Mouse (Mus musculus) forebrain, embryonic 15.5 days (tissue): ENCODE results near the gene Rpap2. TPM values are rescaled to one million over a fixed set of nuclear protein-coding genes. Genes with fewer than 3 reads are reported as not detected.

ENCODE experiments used
- ATAC-seq: fragments of 200-750 bp; cut with Nextera tagmentation; replicated peaks from 2 replicates; pipeline ENCODE4 v1.8.0; 2017; ENCODE audit warnings: mild to moderate bottlenecking, moderate TSS enrichment, moderate library complexity
- H3K27ac ChIP-seq: fragments of 300-500 bp; sonication (generic); replicated peaks from 2 replicates; pipeline ENCODE4 v1.5.1; 2015; ENCODE audit warnings: mild to moderate bottlenecking, inconsistent platforms
- H3K27me3 ChIP-seq: fragments of 300-500 bp; sonication (generic); 2 replicates; pipeline ENCODE4 v1.6.1; 2015; ENCODE audit warnings: inconsistent platforms
- H3K36me3 ChIP-seq: fragments of 300-500 bp; sonication (generic); 2 replicates; pipeline ENCODE4 v1.6.1; 2015; ENCODE audit warnings: mild to moderate bottlenecking, inconsistent platforms
- H3K4me1 ChIP-seq: fragments of 300-500 bp; sonication (generic); 2 replicates; pipeline ENCODE4 v1.6.1; 2015; ENCODE audit warnings: inconsistent platforms
- H3K4me2 ChIP-seq: fragments of 300-500 bp; sonication (generic); replicated peaks from 2 replicates; pipeline ENCODE4 v1.6.1; 2015; ENCODE audit warnings: mild to moderate bottlenecking, inconsistent platforms
- H3K4me3 ChIP-seq: fragments of 300-500 bp; sonication (generic); 2 replicates; pipeline ENCODE4 v1.5.1; 2015; ENCODE audit warnings: mild to moderate bottlenecking, inconsistent platforms
- H3K9ac ChIP-seq: fragments of 300-500 bp; sonication (generic); replicated peaks from 2 replicates; pipeline ENCODE4 v1.6.1; 2015; ENCODE audit warnings: mild to moderate bottlenecking, inconsistent platforms
- H3K9me3 ChIP-seq: fragments of 300-500 bp; sonication (generic); 2 replicates; pipeline ENCODE4 v1.6.1; 2016; ENCODE audit warnings: inconsistent platforms
- WGBS: fragments of 180-500 bp; shearing (Covaris S2); methylation state at CpG from one replicate; pipeline ENCODE4 v1.1.7; 2015; ENCODE audit warnings: mixed read lengths; 5-methylcytosine and 5-hydroxymethylcytosine counted together
- polyA plus RNA-seq: library from polyadenylated mRNA; unstranded; fragments of >200 nt; fragmentation: Nextera tagmentation; extraction: Ambion mirVana; gene quantifications from 2 replicates; pipeline ENCODE4 v1.2.1, GENCODE M21; 2015

Gene Rpap2
- polyA plus RNA-seq, 1 experiment from 2014 or later = 20.9 TPM

DNA sequence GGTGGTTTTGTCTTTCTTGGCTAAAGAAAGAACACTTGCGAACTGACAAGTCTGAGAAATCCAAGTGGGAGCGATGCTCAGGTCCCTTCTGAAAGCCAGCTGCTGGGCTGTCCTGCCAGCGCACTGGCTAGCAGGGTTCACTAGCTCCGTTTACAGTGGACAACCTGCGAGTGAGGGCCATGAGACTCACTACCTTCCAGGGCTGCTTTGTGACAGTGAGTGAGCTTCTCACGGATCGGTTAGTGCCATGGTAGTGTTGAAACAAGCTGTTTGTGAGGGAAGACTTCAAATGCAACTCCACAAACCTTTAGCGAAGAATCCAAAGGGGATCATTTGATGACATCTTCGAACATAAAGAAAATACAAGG lies 91.3 kb downstream of the Rpap2 start:
- peak overlapping the region; percentile 26; the same call in 1 of the 2 replicates for H3K27ac ChIP-seq
- peak; percentile 62 for ATAC-seq
- H3K4me1 ChIP-seq = peaks cover 9% of the 10 kb centered on the region; the same call in 1 of the 2 replicates
- peak overlapping the region; percentile 51 for H3K4me3 ChIP-seq
- H3K4me2 ChIP-seq = peak overlapping the region; percentile 64
- H3K9me3 ChIP-seq = no peaks in the 10 kb centered on the region
- 21% methylated on average over 9 of the region's 9 CpGs for WGBS
- H3K9ac ChIP-seq = peak overlapping the region; percentile 48
- peaks cover 7% of the 10 kb centered on the region; the same call in 1 of the 2 replicates for H3K27me3 ChIP-seq
- H3K36me3 ChIP-seq = no peaks in the 10 kb centered on the region

DNA sequence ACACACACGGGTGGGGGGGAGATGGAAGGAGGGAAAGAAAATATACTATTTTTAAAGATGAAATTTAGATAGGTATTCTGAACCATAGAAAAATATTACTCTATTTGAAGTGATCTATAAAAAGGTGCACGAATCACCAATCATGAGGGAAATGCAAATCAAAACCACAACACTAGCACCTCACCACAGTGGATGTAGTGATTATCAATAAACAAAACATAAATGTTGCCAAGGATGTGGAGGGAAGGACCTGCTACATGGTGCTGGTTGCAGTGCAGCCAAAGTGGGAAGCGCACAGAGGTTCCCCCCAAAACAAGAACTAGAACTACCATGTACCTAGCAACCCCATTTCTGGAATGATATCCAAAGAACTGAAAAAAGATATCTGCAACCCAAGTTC lies 97.8 kb downstream of the Rpap2 start:
- Histone ChIP-seq H3K4me3 (no peak overlapping the region), H3K9me3 (no peaks in the 10 kb centered on the region), H3K4me2 (no peak overlapping the region), H3K27ac (no peak overlapping the region), H3K9ac (no peak overlapping the region), H3K4me1 (no peaks in the 10 kb centered on the region), H3K27me3 (no peaks in the 10 kb centered on the region), H3K36me3 (no peaks in the 10 kb centered on the region)
- no peak for ATAC-seq
- whole genome bisulfite sequencing = 76% methylated on average over 3 of the region's 3 CpGs

- no peaks in the 10 kb centered on the region for H3K27me3 ChIP-seq
- H3K4me1 ChIP-seq = no peaks in the 10 kb centered on the region
- H3K27ac ChIP-seq = no peak overlapping the region
- no peak overlapping the region for H3K9ac ChIP-seq
- no peak overlapping the region for H3K4me2 ChIP-seq
- no peaks in the 10 kb centered on the region for H3K36me3 ChIP-seq
- 85% methylated on average over 8 of the region's 8 CpGs for WGBS
- no peak overlapping the region for H3K4me3 ChIP-seq
- H3K9me3 ChIP-seq = no peaks in the 10 kb centered on the region
- no peak for ATAC-seq
These were observed 101.7 kb downstream of the Rpap2 start for GRCm38 (mm10) chr5:107698888-107699287.

- no peaks in the 10 kb centered on the region for H3K9me3 ChIP-seq
- H3K4me2 ChIP-seq = no peak overlapping the region
- no peaks in the 10 kb centered on the region for H3K4me1 ChIP-seq
- no peaks in the 10 kb centered on the region for H3K36me3 ChIP-seq
- H3K27ac ChIP-seq = no peak overlapping the region
- H3K27me3 ChIP-seq = no peaks in the 10 kb centered on the region
- H3K9ac ChIP-seq = no peak overlapping the region
- ATAC-seq = no peak
- H3K4me3 ChIP-seq = no peak overlapping the region
- WGBS = 90% methylated on average over 10 of the region's 10 CpGs
These were observed 103.7 kb downstream of the Rpap2 start for GRCm38 (mm10) chr5:107700873-107701272.

- H3K9ac ChIP-seq = no peak overlapping the region
- no peak overlapping the region for H3K27ac ChIP-seq
- no peak for ATAC-seq
- 87% methylated on average over 9 of the region's 9 CpGs for WGBS
- H3K4me1 ChIP-seq = no peaks in the 10 kb centered on the region
- H3K4me3 ChIP-seq = no peak overlapping the region
- H3K27me3 ChIP-seq = no peaks in the 10 kb centered on the region
- no peak overlapping the region for H3K4me2 ChIP-seq
- no peaks in the 10 kb centered on the region for H3K9me3 ChIP-seq
- no peaks in the 10 kb centered on the region for H3K36me3 ChIP-seq
These were observed 104.5 kb downstream of the Rpap2 start for GRCm38 (mm10) chr5:107701658-107702057.

DNA sequence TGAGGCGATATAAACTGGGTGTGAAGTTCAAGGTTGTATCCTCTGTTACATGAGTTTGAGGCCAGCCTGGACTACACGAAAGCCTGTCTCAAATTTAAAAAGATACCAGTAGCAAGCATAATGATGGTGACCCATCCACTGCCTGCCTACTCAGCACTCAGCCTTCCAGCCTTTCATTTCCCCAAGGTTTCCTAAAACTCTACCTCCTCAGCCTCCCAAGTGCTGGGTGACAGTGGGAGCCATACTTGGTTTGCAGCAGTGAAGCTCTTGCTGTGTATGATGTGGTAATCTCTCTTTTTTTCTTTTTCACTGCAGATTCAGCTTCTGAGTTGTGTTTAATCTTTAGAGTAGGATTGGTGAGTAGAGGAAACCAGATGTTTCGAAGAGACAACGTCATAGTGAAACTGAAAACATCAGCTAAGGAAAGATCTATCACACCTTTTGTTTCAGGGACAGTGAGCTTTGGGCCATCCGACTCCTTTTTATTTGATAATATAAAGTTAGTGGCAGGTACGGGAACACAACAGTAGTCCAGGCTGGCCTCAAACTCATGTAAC lies 106.1 kb downstream of the Rpap2 start:
- Histone ChIP-seq H3K9me3 (no peaks in the 10 kb centered on the region), H3K36me3 (no peaks in the 10 kb centered on the region), H3K4me3 (no peak overlapping the region), H3K27ac (no peak overlapping the region), H3K27me3 (no peaks in the 10 kb centered on the region), H3K9ac (no peak overlapping the region), H3K4me2 (no peak overlapping the region), H3K4me1 (no peaks in the 10 kb centered on the region)
- no peak for ATAC-seq
- 89% methylated on average over 6 of the region's 6 CpGs for WGBS

DNA sequence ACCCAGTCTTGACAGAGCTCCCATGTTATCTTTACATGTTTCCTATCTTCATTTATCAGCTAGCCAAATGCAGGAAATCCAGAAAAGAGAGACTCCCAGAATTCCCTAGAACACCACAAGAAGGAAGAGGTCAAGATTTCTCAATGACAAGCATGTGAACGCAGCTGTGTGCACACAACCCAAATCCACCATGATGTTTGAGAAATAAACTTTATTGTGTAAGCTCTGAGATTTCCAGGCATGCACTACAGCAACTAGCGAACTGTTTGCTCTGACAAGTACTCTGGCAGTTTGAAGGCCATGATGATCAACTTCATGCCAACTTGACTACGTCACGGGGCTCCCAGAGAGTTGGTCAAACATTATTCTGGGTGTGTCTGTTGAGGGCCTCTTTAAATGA lies 108.6 kb downstream of the Rpap2 start:
- Histone ChIP-seq H3K36me3 (no peaks in the 10 kb centered on the region), H3K9ac (no peak overlapping the region), H3K4me2 (no peak overlapping the region), H3K27ac (no peak overlapping the region), H3K27me3 (no peaks in the 10 kb centered on the region), H3K9me3 (no peaks in the 10 kb centered on the region), H3K4me1 (no peaks in the 10 kb centered on the region), H3K4me3 (no peak overlapping the region)
- ATAC-seq = no peak
- 93% methylated on average over 4 of the region's 4 CpGs for WGBS

DNA sequence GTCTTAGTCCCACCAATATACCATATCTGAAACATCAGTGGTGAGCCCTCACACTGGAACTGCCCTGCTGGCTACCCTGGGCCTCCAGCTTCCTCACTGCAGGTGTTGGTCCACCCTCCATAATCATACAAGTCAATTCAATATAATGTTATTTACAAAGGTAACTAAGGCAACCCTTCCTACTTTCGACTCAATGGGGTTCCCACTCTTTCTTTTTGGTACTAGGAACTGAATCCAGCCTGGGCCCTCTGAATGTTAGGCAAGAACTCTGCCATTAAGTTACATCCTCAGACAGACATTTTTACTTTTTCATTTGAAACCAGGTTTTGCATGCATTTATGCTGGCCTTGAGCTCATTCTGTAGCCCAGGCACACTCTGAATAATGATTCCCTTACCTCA lies 109.1 kb downstream of the Rpap2 start:
- Histone ChIP-seq H3K4me2 (no peak overlapping the region), H3K27me3 (no peaks in the 10 kb centered on the region), H3K36me3 (no peaks in the 10 kb centered on the region), H3K27ac (no peak overlapping the region), H3K4me3 (no peak overlapping the region), H3K9ac (no peak overlapping the region), H3K4me1 (no peaks in the 10 kb centered on the region), H3K9me3 (no peaks in the 10 kb centered on the region)
- no peak for ATAC-seq
- 90% methylated on average over 1 of the region's 1 CpGs for WGBS

DNA sequence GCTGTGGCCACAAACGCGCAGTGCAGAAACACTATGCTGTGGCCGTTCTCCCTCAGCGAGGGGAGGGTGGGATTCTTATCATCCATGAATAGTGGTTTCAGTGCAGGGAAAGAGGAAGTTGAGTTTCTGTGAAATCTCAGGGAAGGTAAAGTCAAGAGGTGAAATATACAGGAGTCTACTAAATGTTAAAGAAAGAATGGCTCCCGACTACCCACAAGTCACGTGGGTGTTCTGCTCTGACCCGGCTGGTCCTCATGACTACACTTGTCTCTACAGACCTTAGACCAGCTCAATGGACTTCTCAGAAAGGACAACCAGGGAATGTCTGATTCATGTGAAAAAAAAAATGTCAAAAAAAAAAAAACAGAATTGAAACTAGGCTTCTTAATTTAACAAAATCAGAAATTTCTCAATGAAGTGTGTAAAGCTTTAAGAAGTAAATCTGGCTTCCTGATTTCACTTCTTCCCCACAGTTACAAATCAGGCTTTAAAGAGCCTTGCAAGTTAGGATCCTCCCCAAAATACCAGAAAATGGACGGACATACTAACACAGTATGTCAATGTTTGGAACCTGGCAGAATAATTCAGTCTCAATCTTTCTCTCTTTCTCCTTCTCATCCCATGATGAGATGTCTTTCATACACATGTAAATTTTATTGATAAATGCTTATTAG lies 111.1 kb downstream of the Rpap2 start:
- no peaks in the 10 kb centered on the region for H3K4me1 ChIP-seq
- no peak overlapping the region for H3K27ac ChIP-seq
- no peaks in the 10 kb centered on the region for H3K36me3 ChIP-seq
- no peak overlapping the region for H3K9ac ChIP-seq
- H3K9me3 ChIP-seq = no peaks in the 10 kb centered on the region
- ATAC-seq = no peak
- H3K4me3 ChIP-seq = no peak overlapping the region
- WGBS = 89% methylated on average over 8 of the region's 8 CpGs
- H3K27me3 ChIP-seq = no peaks in the 10 kb centered on the region
- H3K4me2 ChIP-seq = no peak overlapping the region

Other genes starting within 250 kb of the Rpap2 start
- 6.0 and 7.4 TPM in 2 replicates for gene Ephx4, start 194.6 kb upstream of the Rpap2 start, polyA plus RNA-seq
- gene Lpcat2b, start 165.8 kb upstream of the Rpap2 start, polyA plus RNA-seq = not detected in 2 replicates
- 24.4 and 25.1 TPM in 2 replicates for gene Btbd8, start 159.4 kb upstream of the Rpap2 start, polyA plus RNA-seq
- gene Gm42669, start 89.8 kb upstream of the Rpap2 start, polyA plus RNA-seq = 0.43 and 0.52 TPM in 2 replicates
- 0.19 and 0.31 TPM in 2 replicates for gene 1700028K03Rik, start 62.7 kb upstream of the Rpap2 start, polyA plus RNA-seq
- 30.3 TPM in 2 replicates for gene Glmn, start 515 bp downstream of the Rpap2 start, polyA plus RNA-seq
- gene Gfi1, start 128.7 kb downstream of the Rpap2 start, polyA plus RNA-seq = not detected in 2 replicates
- gene Ube2d2b, start 232.7 kb downstream of the Rpap2 start, polyA plus RNA-seq = 0.10 and 0.14 TPM in 2 replicates